In the genomic region with DNA sequence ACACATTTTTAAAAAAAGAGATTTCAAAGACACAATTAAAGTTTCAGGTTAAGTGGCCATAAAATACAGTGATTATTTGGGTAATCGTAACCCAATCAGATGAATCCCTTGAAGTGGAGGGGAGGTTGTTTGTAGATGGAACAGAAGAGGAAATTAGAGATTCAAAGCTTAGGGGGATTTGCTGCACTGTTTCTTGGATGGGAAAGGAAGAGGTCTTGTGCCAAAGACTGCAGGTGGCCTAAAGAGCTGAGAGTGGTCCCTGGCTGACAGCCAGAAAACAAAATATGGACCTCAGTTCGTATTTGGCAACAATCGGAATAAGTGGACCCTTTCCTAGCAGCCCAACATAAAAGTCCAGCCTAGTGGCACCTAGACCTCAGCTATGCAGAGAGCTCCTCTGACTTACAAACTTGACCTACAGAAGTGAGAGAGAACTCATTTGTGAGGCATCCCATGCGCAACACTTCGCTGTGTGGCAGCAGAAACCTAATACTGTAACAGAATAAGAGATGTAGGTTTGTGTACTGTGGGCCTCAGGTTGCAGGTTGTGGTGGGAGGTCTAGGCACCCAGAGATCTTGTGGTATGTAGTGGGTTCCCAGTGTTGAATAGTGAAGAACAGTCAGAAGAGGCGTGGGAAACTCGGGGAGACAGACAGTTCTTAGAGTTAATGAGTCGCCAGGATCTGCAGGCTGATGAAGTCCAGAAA, we compare ENCODE assay signal across 29 mouse cellular contexts.
DNase-seq lines count a peak whose midpoint lies in the region; ATAC-seq and TF ChIP-seq lines count a peak whose summit lies in the region.
"Had no signal": no experiment of that assay in that cellular context is flagged by ENCODE, and none has a peak within 500 bp of the region (broad histone marks: within the 10 kb centered on the region; RNA-seq: fewer than 3 reads in every experiment).

No protein-coding gene starts in this region.

- no peak overlapping the region for H3K4me3 ChIP-seq in forebrain, embryonic 16.5 days (replicated peaks; ENCODE audit: low read length)
- no peak overlapping the region for H3K4me3 ChIP-seq in forebrain, embryonic 11.5 days (ENCODE audit: low read depth, low read length)
- no peak overlapping the region for H3K4me3 ChIP-seq in kidney, embryonic 15.5 days (replicated peaks)
- H3K4me3 ChIP-seq in bone marrow macrophage, adult 2 months (ENCODE audit: insufficient read depth, low read length), result no peak overlapping the region
- H3K4me3 ChIP-seq: heart, embryonic 13.5 days; hindbrain, embryonic 10.5 days; intestine, embryonic 15.5 days; limb, embryonic 12.5 days; liver, embryonic 15.5 days; lung, embryonic 15.5 days; myocyte; neural tube, embryonic 12.5 days had no signal

- no peak for TF ChIP-seq CTCF in bone marrow macrophage, adult 2 months (IDR thresholded peaks at IDR 0.05; ENCODE audit: low read depth, low read length)

- no peaks in the 10 kb centered on the region for H3K36me3 ChIP-seq in forebrain, embryonic 16.5 days (ENCODE audit: control insufficient read depth, insufficient read depth)
- no peaks in the 10 kb centered on the region for H3K36me3 ChIP-seq in forebrain, embryonic 11.5 days (ENCODE audit: control insufficient read depth, insufficient read depth, low read length)
- no peaks in the 10 kb centered on the region for H3K36me3 ChIP-seq in kidney, embryonic 15.5 days
- H3K36me3 ChIP-seq: heart, embryonic 13.5 days; hindbrain, embryonic 10.5 days; intestine, embryonic 15.5 days; limb, embryonic 12.5 days; liver, embryonic 15.5 days; lung, embryonic 15.5 days; neural tube, embryonic 12.5 days had no signal

- 63% methylated on average over 8 of the region's 8 CpGs for WGBS in forebrain, embryonic 16.5 days
- 87% methylated on average over 8 of the region's 8 CpGs for whole genome bisulfite sequencing in forebrain, embryonic 11.5 days
- 41% methylated on average over 8 of the region's 8 CpGs for WGBS in kidney, embryonic 15.5 days

- no peak overlapping the region for H3K27ac ChIP-seq in forebrain, embryonic 16.5 days (ENCODE audit: low read length)
- no peak overlapping the region for H3K27ac ChIP-seq in forebrain, embryonic 11.5 days (ENCODE audit: low read depth, low read length)
- peak overlapping the region; percentile 45; the same call in 1 of the 2 replicates for H3K27ac ChIP-seq in kidney, embryonic 15.5 days
- H3K27ac ChIP-seq in bone marrow macrophage, adult 2 months (ENCODE audit: insufficient read depth, low read depth, low read length), result peak overlapping the region; percentile 90
- H3K27ac ChIP-seq: heart, embryonic 13.5 days; hindbrain, embryonic 10.5 days; intestine, embryonic 15.5 days; limb, embryonic 12.5 days; liver, embryonic 15.5 days; lung, embryonic 15.5 days; neural tube, embryonic 12.5 days had no signal

- peak; percentile 43; the same call in 1 of the 2 replicates for ATAC-seq in forebrain, embryonic 16.5 days
- ATAC-seq in forebrain, embryonic 11.5 days (replicated peaks; ENCODE audit: low FRiP score), result no peak
- peak; percentile 73 for ATAC-seq in kidney, embryonic 15.5 days (replicated peaks; ENCODE audit: low FRiP score)
- ATAC-seq: activated CD4-positive, CD25-positive, alpha-beta regulatory T cell, adult 4 months; hindbrain, embryonic 16.5 days; intestine, embryonic 15.5 days had no signal

- no peak for TF ChIP-seq POLR2A in bone marrow macrophage, adult 2 months (IDR thresholded peaks at IDR 0.05; ENCODE audit: borderline replicate concordance, low read depth, low read length)

- no peak overlapping the region for H3K4me2 ChIP-seq in forebrain, embryonic 16.5 days (ENCODE audit: low read length)
- H3K4me2 ChIP-seq in forebrain, embryonic 11.5 days (ENCODE audit: low read depth, low read length, severe bottlenecking), result no peak overlapping the region
- H3K4me2 ChIP-seq in kidney, embryonic 15.5 days, result no peak overlapping the region
- H3K4me2 ChIP-seq: heart, embryonic 13.5 days; intestine, embryonic 15.5 days; limb, embryonic 12.5 days; liver, embryonic 15.5 days; lung, embryonic 15.5 days; midbrain, embryonic 11.5 days; neural tube, embryonic 12.5 days had no signal

- H3K9me3 ChIP-seq in forebrain, embryonic 16.5 days (ENCODE audit: control insufficient read depth, low read length), result no peaks in the 10 kb centered on the region
- no peaks in the 10 kb centered on the region for H3K9me3 ChIP-seq in forebrain, embryonic 11.5 days (ENCODE audit: control insufficient read depth, low read length)
- H3K9me3 ChIP-seq in kidney, embryonic 15.5 days (replicated peaks), result no peaks in the 10 kb centered on the region
- H3K9me3 ChIP-seq: heart, embryonic 13.5 days; hindbrain, embryonic 10.5 days; intestine, embryonic 15.5 days; limb, embryonic 12.5 days; liver, embryonic 15.5 days; lung, embryonic 15.5 days; neural tube, embryonic 12.5 days had no signal

- no peaks in the 10 kb centered on the region; the same call in 1 of the 2 replicates for H3K4me1 ChIP-seq in forebrain, embryonic 16.5 days (replicated peaks; ENCODE audit: control insufficient read depth, insufficient read depth, low read length)
- H3K4me1 ChIP-seq in forebrain, embryonic 11.5 days (replicated peaks; ENCODE audit: control insufficient read depth, insufficient read depth, low read length), result no peaks in the 10 kb centered on the region
- H3K4me1 ChIP-seq in kidney, embryonic 15.5 days, result peaks cover 7% of the 10 kb centered on the region; the same call in 1 of the 2 replicates
- peaks cover 16% of the 10 kb centered on the region for H3K4me1 ChIP-seq in bone marrow macrophage, adult 2 months (ENCODE audit: control insufficient read depth, insufficient read depth, low read length)
- H3K4me1 ChIP-seq: hindbrain, embryonic 10.5 days; intestine, embryonic 15.5 days; liver, embryonic 15.5 days; neural tube, embryonic 12.5 days had no signal

- H3K27me3 ChIP-seq in forebrain, embryonic 16.5 days (replicated peaks; ENCODE audit: control insufficient read depth, insufficient read depth, low read length), result no peaks in the 10 kb centered on the region
- H3K27me3 ChIP-seq in forebrain, embryonic 11.5 days (ENCODE audit: control insufficient read depth, insufficient read depth, low read length), result no peaks in the 10 kb centered on the region
- H3K27me3 ChIP-seq in kidney, embryonic 15.5 days, result no peaks in the 10 kb centered on the region
- H3K27me3 ChIP-seq: CH12.LX; heart, embryonic 13.5 days; intestine, embryonic 15.5 days; limb, embryonic 12.5 days; liver, embryonic 15.5 days; lung, embryonic 15.5 days; neural tube, embryonic 12.5 days had no signal

- peak; percentile 53 to 70 for DNase-seq in cerebellum, postnatal 10 days
- no peak for DNase-seq in cerebellum, adult 11-12 months
- no peak for DNase-seq in forebrain, embryonic 11.5 days (ENCODE audit: low spot score)
- no peak for DNase-seq in kidney, postnatal 14 days
- no peak for DNase-seq in adrenal gland, postnatal 25 days
- DNase-seq: adrenal gland, adult 2 months; cerebellum, adult 18-20 months; cerebellum, postnatal 25 days; heart, postnatal 14 days; kidney, adult 8-10 months; layer of hippocampus, adult 9-11 months; right cerebral cortex, adult 18-20 months; spleen, adult 18-20 months; thymus, postnatal 14 days had no signal

- H3K9ac ChIP-seq in forebrain, embryonic 16.5 days (replicated peaks; ENCODE audit: low read depth, low read length), result no peak overlapping the region
- no peak overlapping the region for H3K9ac ChIP-seq in forebrain, embryonic 11.5 days (ENCODE audit: low read length)
- no peak overlapping the region for H3K9ac ChIP-seq in kidney, embryonic 15.5 days
- H3K9ac ChIP-seq: heart, embryonic 13.5 days; intestine, embryonic 15.5 days; limb, embryonic 12.5 days; liver, embryonic 15.5 days; lung, embryonic 15.5 days; neural tube, embryonic 12.5 days had no signal

Comparison
In these comparisons a context has a peak if more than half of its experiments do, and no peak if none do; other contexts are left out.
1. DNase-seq: peak in cerebellum, postnatal 10 days (2 of 2); none in cerebellum, adult 11-12 months (single experiment), forebrain, embryonic 11.5 days (single experiment), kidney, postnatal 14 days (single experiment) and adrenal gland, postnatal 25 days (single experiment).
2. H3K27ac ChIP-seq: peak in kidney, embryonic 15.5 days (single experiment) and bone marrow macrophage, adult 2 months (single experiment); none in forebrain, embryonic 16.5 days (single experiment) and forebrain, embryonic 11.5 days (single experiment).